Mouse (Mus musculus) bone marrow, adult 2 months (tissue): ENCODE measurements around the gene Ptbp3. TPM values are rescaled to one million over a fixed set of nuclear protein-coding genes. Genes with fewer than 3 reads are reported as not detected.

Experiments
- H3K27ac ChIP-seq: fragments of 200-500 bp; 2 replicates; pipeline ENCODE4 v1.5.1; 2012; ENCODE audit warnings: low read depth, mild to moderate bottlenecking, control low read depth, inconsistent platforms, low read length; ENCODE audit not compliant: control insufficient read depth, poor library complexity, insufficient read depth
- H3K4me1 ChIP-seq: fragments of 200-500 bp; 2 replicates; pipeline ENCODE4 v1.6.1; 2011; ENCODE audit warnings: low read length; ENCODE audit not compliant: control insufficient read depth, insufficient read depth
- H3K4me3 ChIP-seq: fragments of 200-500 bp; replicated peaks from 2 replicates; pipeline ENCODE3; 2011; ENCODE audit warnings: mild to moderate bottlenecking, low read depth, low read length, control low read depth; ENCODE audit not compliant: control insufficient read depth
- CTCF ChIP-seq: fragments of 200-500 bp; IDR thresholded peaks from 2 replicates; pipeline ENCODE4 v1.5.1; 2011; ENCODE audit warnings: low read length, control low read depth; ENCODE audit not compliant: control insufficient read depth, insufficient read depth
- POLR2A ChIP-seq: fragments of 200-500 bp; IDR thresholded peaks from 2 replicates; pipeline ENCODE4 v1.6.1; 2011; ENCODE audit warnings: low read depth, mild to moderate bottlenecking, control low read depth, low read length, borderline replicate concordance; ENCODE audit not compliant: control insufficient read depth
- WGBS: fragments of 180-500 bp; shearing (Covaris S2); methylation state at CpG from one replicate; pipeline ENCODE4 v1.1.7; 2018; 5-methylcytosine and 5-hydroxymethylcytosine counted together
- polyA plus RNA-seq: library from polyadenylated mRNA; stranded (reverse); fragments of >200 nt; gene quantifications from 2 replicates; pipeline ENCODE4 v1.2.4, GENCODE M21; 2011; ENCODE audit warnings: low replicate concordance; ENCODE audit not compliant: missing spikeins, insufficient read depth, insufficient read length

Gene Ptbp3
- polyA plus RNA-seq, 1 experiment: 50.7 TPM

DNA sequence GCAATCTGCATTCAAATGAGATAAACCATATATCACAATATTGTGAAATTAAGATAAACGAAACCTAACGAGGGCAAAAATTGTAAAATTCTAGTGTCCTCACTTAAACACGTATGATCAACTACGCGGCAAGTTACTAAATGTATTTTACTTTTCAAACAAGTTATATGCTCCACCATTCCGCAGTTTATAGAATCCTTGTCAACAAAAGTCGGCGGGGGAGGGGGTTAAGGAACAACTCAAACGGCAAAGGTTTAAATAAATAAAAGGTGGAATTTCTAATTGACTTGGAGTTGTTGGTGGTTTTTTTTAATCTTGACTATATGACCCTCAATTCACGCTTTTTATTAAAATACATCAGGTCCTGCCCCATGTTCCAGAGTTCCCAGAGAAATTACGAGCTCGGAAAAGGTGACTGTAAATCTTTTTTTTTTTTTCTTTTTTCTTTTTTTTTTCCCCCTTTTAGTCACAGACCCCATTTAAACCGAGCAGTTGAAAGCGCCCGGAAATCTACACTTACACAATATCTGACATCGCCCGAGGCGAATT is 1.1 kb downstream of the Ptbp3 start:
- H3K4me3 ChIP-seq: peak overlapping the region; percentile 87
- H3K4me1 ChIP-seq: no peaks in the 10 kb centered on the region; the same call in 1 of the 2 replicates
- WGBS: under 1% methylated on average over 18 of the region's 18 CpGs
- TF ChIP-seq CTCF: no peak
- no peak for TF ChIP-seq POLR2A
- peak overlapping the region; percentile 100 for H3K27ac ChIP-seq

DNA sequence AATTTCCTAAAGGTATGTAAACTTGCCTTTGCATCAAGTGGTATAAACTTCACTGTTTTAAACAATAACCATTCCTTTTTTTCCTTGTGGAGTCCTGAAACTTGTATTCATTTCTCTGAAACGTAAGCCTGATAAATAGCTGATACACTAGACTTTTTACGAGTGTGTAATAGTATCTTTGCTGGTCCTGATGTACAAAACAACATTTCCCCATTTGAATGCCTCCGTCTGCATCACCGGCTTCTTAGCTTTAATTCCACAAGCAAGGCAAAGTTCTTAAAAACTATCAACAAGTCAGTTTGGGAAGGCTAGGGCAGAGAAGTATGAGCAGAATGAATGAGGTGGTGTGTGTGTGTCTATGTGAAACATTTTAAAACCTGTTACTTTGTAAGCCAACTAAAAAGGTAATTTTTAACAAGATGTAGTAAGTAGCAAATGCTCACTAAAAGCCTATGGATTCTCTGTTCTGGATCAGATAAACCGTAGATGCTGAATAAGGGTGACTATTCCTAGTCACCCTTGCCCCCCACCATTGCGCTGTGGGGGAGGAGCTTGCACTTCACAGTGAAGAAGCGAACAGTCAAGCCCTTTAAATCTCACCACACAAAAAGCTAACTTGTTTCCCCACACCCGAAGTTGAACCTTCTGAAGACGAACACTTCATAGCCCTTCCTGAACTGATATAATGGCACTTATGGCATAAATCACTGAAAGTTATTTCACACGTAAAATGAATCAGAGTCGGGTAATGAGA is 1.9 kb downstream of the Ptbp3 start:
- 2% methylated on average over 11 of the region's 11 CpGs for WGBS
- no peak overlapping the region for H3K27ac ChIP-seq
- no peak for TF ChIP-seq POLR2A
- TF ChIP-seq CTCF: no peak
- H3K4me1 ChIP-seq: no peaks in the 10 kb centered on the region; the same call in 1 of the 2 replicates
- peak overlapping the region; percentile 65 for H3K4me3 ChIP-seq

DNA sequence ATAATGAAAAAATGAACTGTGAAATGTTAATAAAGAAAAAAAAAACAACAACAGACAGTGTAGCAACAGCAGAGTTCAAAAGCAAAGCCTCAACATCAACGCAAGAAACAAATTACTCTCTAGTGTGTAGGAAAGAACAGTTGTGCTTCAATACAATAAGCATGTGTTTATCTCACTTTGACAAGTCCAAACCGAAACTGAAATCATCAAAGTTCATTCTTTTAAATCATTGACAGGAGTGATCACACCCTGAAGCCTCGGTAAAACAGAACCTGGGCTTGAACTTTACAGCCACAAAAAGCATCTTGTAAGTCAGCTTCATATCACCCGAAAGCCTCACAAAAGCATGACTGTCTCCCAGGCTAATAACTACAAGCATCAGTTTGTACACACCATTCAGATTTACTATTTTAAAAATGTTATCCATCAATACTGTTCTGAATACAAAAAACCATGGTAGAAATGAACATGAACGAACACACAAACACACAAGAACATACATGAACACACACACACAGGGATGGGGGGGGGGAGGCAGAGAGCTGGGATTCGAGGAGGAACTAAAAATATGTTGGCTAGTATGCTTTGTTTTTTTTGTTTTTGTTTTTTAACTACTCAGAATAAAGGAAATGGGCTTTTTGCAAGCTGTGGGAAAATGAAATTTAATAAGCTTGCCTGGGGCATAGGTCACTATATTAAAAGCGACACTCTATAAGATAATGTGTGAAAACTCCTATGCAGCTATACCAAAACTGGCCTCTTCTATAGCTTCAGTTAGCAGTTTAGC is 2.7 kb downstream of the Ptbp3 start:
- H3K4me1 ChIP-seq: no peaks in the 10 kb centered on the region; the same call in 1 of the 2 replicates
- H3K4me3 ChIP-seq: peak overlapping the region; percentile 49
- TF ChIP-seq CTCF (no peak), POLR2A (no peak)
- H3K27ac ChIP-seq: no peak overlapping the region
- WGBS: 7% methylated on average over 7 of the region's 7 CpGs

DNA sequence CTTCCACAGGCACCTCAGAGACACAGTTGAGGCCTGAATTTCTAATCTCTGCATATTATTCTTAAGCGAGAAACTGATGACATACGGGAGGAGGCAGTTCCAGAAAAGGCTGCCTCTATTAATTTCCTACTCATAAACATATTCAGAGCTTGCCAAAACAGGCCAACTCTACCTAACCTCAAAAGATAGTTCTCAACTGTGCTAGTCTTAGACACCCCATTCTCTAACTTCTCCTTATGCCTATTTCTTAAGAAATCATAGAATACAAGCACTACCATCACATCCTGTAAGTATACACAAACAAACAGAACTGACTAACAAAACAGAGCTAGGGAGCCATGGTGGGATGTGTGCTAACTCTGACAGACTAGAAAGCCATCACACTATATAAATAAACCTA is 4.5 kb downstream of the Ptbp3 start:
- Histone ChIP-seq H3K4me3 (no peak overlapping the region), H3K27ac (no peak overlapping the region), H3K4me1 (no peaks in the 10 kb centered on the region; the same call in 1 of the 2 replicates)
- TF ChIP-seq CTCF: no peak
- TF ChIP-seq POLR2A: no peak
- WGBS: 20% methylated on average over 2 of the region's 2 CpGs

DNA sequence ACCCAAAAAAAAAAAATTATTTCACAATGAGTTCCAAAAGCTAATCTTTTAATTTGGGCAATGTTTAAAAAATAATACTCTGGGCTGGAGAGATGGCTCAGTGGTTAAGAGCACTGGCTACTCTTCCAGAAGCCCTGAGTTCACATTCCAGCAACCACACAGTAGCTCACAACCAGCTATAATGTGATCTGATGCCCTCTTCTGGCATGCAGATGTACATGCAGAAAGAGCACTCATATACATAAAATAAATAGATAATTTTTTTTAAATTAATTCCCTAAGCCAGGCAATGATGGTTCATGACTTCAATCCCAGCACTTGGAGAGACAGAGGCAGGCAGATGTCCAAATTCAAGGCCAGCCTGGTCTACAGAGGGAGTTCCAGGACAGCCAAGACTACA is 6.2 kb downstream of the Ptbp3 start:
- no peaks in the 10 kb centered on the region; the same call in 1 of the 2 replicates for H3K4me1 ChIP-seq
- no peak overlapping the region for H3K4me3 ChIP-seq
- no peak for TF ChIP-seq CTCF
- no peak for TF ChIP-seq POLR2A

DNA sequence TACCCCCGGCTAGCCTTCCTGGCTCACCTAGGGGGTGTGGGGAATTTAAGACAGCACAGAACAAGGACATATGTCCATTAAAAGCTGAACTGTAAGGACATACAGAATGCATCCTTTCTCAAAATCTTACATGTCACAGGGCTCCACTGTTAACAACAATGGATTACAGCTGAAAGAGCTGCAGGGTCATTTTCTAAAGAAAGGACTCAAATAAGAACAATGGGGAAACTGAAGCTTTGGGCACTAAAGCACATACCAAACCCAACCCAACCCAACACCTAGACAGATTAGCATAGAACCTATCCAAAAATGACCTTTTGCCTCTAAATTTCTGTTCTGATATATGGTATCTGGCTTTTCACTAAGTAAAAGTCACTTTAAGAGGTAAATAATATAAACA is 12.9 kb downstream of the Ptbp3 start:
- Histone ChIP-seq H3K4me3 (no peak overlapping the region), H3K4me1 (peaks cover 6% of the 10 kb centered on the region; the same call in 1 of the 2 replicates), H3K27ac (no peak overlapping the region)
- WGBS: 69% methylated on average over 1 of the region's 1 CpGs
- TF ChIP-seq CTCF (no peak), POLR2A (no peak)

More for the DNA sequence above, 6.2 kb downstream of the Ptbp3 start:
- H3K27ac ChIP-seq: no peak overlapping the region

DNA sequence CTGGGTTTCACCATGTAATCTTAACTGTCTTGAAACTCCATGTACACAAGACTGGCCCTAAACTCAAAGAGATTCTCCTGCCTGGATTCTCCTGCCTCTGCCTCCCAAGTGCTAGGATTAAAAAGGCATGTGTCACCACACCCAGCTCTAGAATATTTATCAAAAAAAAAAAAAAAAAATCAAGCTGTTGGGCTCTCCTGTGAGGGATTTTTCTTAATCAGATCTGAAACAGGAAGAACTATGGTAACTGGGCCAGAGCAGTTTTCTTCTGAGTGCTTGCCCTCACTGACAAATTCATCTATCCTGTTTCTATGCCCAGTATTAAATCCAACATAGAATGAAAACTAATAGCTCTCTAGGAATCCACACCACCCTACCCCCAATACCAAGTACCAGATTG is 13.5 kb downstream of the Ptbp3 start:
- Histone ChIP-seq H3K4me1 (peaks cover 7% of the 10 kb centered on the region; the same call in 1 of the 2 replicates), H3K27ac (no peak overlapping the region), H3K4me3 (no peak overlapping the region)
- TF ChIP-seq POLR2A (no peak), CTCF (no peak)

DNA sequence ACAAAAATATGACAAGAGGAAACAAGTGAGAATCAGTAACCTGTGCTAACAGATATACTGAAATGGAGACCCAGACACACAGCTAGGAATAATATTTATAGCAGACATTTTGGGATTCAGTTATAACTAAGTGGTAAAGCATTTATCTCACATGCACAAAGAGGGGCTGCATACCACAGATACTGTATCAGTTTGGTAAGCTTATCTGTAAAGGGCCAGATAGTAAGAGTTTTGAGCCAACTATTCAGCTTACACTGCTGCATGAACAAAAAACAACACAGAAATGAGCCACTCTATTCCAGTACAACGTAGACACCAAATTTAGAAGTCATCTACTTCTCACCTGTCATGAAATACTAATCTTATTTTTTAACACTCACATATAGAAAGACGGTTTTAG is 15.9 kb downstream of the Ptbp3 start:
- no peak overlapping the region for H3K27ac ChIP-seq
- H3K4me1 ChIP-seq: peaks cover 7% of the 10 kb centered on the region; the same call in 1 of the 2 replicates
- WGBS: 31% methylated on average over 2 of the region's 2 CpGs
- TF ChIP-seq CTCF (no peak), POLR2A (no peak)
- no peak overlapping the region for H3K4me3 ChIP-seq
